Mouse (Mus musculus) spleen, postnatal 36 days (tissue): Measurements from ENCODE around the gene Rapgef6.
A peak's percentile ranks its signal among the peaks of the same experiment; 100 is the strongest.

ENCODE experiments used
- DNase-seq, 2 experiments: peaks; one replicate each; pipeline ENCODE4 v3.0.0; 2022; ENCODE audit warnings: low spot score in 2 of 2, mixed read lengths in 1 of 2

Rapgef6 gene

DNA sequence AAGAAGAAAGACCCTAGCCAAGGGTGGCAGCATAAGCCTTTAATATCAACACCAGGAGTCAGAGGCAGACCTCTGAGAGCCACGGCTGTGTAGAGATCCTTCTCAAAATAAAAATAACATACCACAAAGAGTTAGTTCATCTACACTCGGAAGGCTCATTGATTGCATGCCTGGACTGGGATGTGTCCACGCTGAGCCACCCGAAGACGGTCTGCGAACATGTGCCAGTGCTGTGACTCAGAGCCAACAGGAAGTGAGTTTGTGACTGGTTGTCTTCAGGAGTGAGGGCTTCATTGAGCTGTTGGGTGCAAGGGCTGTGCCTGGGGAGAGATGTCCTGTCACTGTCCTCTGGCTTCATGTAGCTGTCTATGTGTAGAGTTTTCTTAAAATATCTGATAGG is 171.0 kb downstream of the Rapgef6 start:
- no peak for DNase-seq

- no peak for DNase-seq
Observed at GRCm38 (mm10) chr11:54694291-54694690, 171.6 kb downstream of the Rapgef6 start.

GRCm38 (mm10) chr11:54695951-54696350 is 173.3 kb downstream of the Rapgef6 start:
- no peak for DNase-seq

DNA sequence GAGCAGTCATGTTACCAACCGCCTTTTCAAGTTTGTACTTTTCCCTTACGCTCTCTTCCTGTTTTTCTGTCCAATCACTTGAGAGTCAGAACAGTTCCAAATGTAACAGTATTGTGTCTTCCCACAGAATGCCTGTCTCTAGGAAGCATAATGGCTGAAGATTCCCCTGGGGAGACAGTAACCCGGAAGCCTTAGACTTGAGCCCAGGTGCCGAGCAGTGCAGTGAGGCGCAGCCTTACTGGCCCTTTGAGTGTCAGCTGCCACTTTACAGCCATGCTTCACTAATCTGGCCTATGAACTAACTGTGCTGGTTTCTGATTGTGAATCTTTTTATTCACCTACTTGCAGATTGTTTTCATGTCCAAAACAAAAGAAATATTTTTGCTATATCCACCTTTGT is 175.0 kb downstream of the Rapgef6 start:
- DNase-seq = peak; percentile 34 to 48

DNA sequence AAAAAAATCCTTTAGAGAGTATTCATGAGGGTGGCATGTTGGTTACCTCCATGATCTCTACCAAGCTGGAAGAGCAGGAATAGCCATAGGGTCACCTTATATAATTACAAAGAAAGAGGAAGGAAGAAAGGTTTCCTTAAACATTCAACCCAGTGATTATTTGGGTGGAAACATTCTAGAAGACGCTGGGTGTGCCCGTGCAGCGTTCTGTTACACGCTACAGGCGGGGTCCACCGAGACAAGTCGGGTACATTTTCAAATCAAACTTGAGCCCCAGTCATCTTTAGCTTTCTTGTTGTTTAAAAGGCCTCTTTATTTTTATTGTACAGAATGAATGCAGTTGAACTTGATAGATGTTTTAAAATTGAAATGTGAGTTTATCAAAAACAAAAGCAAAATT is 176.0 kb downstream of the Rapgef6 start:
- peak; percentile 51 to 57 for DNase-seq

- peak in 1 of 2 experiments; percentile 54 for DNase-seq
Observed at GRCm38 (mm10) chr11:54699972-54700371, 177.3 kb downstream of the Rapgef6 start.

DNA sequence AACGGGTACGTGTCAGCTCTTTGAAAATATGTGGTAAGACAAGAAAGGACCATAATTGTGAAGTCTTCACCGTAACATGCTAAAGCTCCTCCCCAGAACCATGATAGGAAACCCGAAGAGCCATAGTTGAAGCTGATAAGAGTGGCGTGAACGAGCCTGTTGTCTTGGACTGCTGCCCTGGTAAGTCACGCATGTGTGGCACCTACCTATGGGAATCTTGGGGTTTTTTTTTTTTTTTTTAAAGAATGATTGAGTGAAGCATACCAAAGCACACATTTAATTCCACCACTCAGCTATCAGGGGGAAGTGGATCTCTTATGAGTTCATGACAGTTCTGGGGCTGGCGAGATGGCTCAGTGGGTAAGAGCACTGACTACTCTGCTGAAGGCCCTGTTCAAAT is 179.2 kb downstream of the Rapgef6 start:
- no peak for DNase-seq

DNA sequence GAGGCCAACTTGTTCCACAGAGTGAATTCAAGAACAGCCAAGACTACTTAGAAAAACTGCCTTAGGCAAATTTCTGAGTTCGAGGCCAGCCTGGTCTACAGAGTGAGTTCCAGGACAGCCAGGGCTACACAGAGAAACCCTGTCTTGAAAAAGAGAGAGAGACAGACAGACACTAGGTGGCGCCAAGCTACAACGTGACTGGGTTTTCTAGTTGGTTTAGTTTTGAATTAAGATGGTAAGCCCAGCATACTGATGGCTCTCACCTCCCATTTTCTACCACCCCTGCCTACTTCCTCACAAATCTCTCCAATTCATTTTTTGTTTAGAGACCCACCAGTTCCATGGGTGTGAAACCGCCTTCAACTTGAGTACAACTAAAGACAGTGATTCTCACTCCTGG is 180.7 kb downstream of the Rapgef6 start:
- DNase-seq = peak; percentile 67 to 78

DNA sequence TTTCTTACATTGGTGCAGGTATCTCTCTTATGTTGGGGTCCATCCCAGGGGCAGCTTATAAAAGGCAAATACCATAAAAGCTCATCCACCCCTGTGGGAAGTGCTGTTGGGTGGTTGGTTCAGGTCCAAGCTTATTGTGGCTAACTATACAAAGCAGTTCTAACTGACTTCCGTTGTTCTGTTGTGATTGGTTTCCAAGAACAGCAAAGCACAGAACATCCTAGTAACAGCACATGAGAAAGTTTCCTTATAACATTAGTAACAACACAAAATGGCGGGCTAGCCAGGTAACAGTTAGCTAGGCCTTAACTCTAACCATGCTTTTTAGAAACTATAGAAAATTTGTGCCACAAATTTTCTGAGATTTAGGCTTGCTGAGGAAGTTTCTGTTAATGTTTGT is 185.5 kb downstream of the Rapgef6 start:
- DNase-seq = no peak

DNA sequence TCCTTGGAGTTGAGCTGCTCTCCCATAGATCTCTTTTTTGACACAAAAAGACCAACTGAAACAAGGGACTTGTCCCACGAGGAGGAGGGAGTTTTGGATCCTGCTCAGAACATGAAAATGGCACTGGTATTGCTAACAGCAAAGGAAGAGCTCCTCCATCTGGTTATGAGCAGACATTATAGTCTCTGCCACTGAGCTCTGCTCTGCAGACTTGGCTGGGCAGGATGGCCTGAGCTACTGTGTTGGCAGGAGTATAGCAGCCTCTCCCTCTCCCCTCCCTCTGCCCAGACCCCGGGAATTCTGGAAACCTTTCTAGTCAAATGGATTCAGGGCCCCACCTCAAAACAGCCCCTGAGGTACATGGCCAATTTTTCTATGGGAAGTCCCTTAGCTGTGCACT is 187.0 kb downstream of the Rapgef6 start:
- DNase-seq = no peak

GRCm38 (mm10) chr11:54710512-54711293 is 188.1 kb downstream of the Rapgef6 start:
- DNase-seq = no peak

GRCm38 (mm10) chr11:54712849-54713248 is 190.2 kb downstream of the Rapgef6 start:
- no peak for DNase-seq

GRCm38 (mm10) chr11:54717893-54718292 is 195.2 kb downstream of the Rapgef6 start:
- DNase-seq = no peak

DNA sequence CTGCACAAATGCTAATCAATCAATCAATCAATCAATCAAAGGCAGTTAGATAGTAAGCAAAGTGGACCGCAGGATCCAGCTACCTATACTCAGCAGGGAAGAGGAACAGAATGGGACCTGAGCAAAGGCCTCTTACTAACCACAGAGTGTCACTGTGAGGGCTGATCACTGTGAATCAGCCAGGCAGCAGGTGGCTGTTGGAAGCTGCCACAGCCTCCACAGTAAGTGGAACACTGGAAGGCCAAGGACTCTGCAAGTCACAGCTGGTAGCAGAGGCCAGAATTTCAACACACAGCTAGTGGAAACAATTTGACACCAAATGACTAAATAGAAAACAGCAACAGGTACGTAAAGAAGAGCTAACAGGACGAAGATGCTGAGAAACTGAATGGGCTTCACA is 196.0 kb downstream of the Rapgef6 start:
- no peak for DNase-seq

- no peak for DNase-seq
Observed at GRCm38 (mm10) chr11:54722057-54722456, 199.4 kb downstream of the Rapgef6 start.

GRCm38 (mm10) chr11:54724353-54725034 is 201.8 kb downstream of the Rapgef6 start:
- no peak for DNase-seq

DNA sequence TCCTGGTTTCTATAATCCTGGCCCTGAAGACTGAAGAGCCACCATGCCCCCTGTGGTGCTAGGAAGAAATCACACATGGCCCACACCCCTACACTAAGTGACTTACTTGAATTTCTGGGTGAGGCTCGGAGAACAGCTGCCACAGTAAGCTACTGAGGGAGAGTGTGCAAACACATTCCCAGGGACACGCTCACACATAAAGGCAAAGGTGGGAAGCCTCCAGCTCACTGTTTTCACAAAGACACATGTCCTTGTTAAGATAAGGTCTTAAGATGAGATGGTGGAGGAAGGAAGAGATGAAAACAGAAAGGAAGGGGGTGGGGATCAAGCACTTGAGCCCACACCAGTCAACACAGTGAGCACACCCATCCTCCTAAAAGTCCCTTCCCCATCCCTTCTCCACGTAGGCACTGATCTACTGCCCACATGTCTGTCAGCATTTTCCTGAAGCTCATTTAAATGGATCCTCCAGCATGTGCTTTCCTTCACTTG is 204.0 kb downstream of the Rapgef6 start:
- DNase-seq = no peak

DNA sequence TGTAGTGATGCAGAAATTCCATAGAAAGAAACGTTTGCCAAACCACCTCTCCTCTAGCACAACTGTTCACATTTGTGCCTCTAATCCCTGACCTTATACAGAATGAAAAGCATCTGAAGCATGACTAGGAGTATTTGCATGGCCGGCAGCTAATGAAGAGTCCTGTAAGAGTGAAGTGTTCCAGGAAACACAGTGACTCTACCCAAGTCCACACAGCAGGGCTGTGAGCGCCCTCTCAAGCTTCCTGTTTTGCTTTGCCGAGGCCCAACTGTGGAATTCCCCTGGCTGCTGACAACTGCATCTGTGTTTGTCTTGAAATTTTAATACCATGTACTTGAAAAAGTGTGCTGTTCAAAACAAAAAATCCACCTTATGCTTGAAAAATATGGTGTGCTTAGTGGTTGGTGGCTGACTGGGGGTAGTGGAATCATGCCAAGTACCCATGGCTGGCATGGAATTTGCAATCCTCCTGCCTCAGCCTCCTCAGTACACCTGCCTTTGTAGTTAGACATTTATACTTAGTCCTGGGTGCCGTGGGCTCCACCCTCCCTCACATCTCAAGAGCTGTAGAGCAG is 204.8 kb downstream of the Rapgef6 start:
- peak; percentile 87 for DNase-seq

DNA sequence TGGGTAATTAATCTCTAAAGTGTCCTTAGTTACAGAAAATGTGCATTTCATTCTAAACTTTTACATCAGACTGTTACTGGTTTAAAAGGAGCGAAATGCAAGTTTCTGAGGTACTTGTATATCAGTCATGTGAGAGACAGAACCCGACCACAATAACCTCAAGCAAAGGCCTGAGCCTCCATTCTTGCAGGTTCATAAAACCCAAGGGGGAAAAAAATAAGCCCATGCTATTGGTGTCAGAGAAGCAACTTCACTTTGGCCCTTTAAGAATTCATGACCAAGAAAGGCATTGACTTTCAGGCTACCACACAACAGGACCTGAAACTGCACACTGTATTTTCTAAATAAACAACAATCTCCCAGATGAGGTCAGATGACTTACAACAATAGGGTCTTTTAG is 205.7 kb downstream of the Rapgef6 start:
- peak; percentile 51 to 60 for DNase-seq

DNA sequence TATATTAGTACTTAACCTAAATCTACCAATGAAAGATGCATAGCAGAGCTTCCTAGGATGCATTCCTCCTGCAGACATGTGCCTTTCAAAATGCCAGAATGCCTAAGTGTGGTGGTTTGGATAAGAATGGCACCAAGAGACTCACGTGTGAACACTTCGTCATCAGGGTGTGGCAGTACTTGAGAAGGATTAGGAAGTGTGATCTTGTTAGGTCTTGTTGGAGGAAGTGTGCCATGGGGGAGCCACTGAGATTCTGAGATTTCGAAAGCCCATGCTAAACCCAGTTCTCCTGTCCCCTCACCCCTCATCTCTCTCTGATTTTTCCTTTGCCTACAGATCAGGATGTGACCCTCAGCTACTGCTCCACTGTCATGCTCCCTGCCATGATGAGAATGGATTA is 206.7 kb downstream of the Rapgef6 start:
- DNase-seq = no peak

DNA sequence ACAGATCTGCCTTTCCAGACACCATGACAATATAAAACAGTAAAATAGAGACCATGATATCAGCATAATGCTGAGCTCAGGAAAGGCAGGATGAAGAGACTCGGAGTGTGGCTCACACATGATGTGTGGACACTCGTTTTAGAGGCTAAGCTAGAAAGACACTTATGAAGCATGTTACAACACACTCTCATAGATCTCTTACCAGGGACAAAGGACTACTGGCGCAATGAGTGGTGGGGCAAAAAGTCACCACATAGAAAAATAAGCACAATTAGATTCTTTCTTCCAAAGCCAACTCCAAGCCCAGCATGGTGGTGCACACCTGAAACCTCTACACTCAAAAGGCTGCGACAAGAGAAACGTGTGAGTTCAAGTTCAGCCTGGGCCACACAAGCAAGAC is 208.3 kb downstream of the Rapgef6 start:
- DNase-seq = no peak

GRCm38 (mm10) chr11:54731367-54731766 is 208.7 kb downstream of the Rapgef6 start:
- no peak for DNase-seq

- DNase-seq = peak; percentile 65 to 73
Observed at GRCm38 (mm10) chr11:54733546-54733945, 210.9 kb downstream of the Rapgef6 start.
